Mouse (Mus musculus): ENCODE data around the gene Ubox5. TPM values are rescaled to one million over a fixed set of nuclear protein-coding genes. Genes with fewer than 3 reads are reported as not detected.
A peak's percentile ranks its signal among the peaks of the same experiment; 100 is the strongest.
"Not testable (repeated sequence)": the region's sequence is repeated elsewhere in the genome, so short reads cannot be mapped to it uniquely, and the experiment has no call there.

Ubox5 gene
- total RNA-seq, 2 experiments from 2014 or later: 9.2 to 9.7 TPM

DNA sequence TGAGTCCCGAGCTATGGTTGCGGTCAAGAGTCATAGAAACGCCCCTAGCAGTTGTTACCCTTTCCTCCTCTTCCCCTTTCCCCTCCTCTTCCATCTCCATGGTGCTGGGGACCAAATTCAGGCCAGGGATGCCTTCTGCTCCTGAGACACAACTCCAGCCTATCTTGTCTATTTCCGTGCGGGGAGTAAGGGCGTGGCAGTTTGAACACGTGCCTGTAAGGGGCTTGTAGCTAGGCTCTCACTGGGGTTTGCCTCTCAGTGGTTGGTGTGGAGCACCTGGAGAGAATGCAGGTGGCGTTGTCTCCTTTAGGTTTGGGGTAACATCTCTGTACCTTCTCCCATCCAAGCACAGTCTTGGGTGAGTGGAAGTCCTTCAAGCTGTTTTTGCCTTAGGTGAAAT, 50.0 kb downstream of the Ubox5 start:
- no peak for DNase-seq (ENCODE audit: extremely low spot score in 1 of 2, low spot score in 1 of 2)

DNA sequence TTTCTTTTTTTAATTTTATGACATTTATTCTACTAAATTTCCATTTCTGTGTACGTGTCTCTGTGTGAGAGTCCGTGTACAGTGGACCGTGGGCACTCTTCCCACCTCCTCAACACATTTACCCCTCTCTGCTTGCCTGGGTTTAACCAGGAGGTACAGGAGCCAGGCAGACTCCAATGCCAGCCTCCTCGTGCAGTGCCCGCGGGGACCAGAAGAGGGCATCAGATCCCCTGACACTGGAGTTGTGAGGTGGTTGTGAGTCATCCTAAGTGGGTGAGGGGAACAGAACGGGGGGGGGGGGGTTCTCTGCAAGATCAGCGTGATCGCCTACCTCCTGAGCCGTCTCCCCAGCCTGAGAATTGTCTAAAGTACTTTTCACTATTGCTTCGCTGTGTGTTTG, 51.7 kb downstream of the Ubox5 start:
- peak; percentile 60 to 78 for DNase-seq (ENCODE audit: extremely low spot score in 1 of 2, low spot score in 1 of 2)

- DNase-seq (ENCODE audit: extremely low spot score in 1 of 2, low spot score in 1 of 2): no peak
Measured at GRCm38 (mm10) chr2:130577632-130578031, 52.2 kb downstream of the Ubox5 start.

- no peak for DNase-seq (ENCODE audit: extremely low spot score in 1 of 2, low spot score in 1 of 2)
Measured at GRCm38 (mm10) chr2:130577021-130577420, 52.8 kb downstream of the Ubox5 start.

DNA sequence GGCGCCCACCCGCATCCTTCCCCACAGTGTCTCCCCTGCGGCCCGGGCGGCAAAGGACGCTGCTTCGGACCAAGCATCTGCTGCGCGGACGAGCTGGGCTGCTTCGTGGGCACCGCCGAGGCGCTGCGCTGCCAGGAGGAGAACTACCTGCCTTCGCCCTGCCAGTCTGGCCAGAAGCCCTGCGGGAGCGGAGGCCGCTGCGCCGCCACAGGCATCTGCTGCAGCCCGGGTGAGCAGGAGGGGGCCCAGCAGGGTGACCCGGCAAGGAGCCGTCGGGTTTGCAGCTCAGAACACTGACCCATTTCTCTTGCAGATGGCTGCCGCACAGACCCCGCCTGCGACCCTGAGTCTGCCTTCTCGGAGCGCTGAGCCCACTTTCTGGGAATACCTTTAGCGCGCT, 53.3 kb downstream of the Ubox5 start:
- not testable (repeated sequence) for DNase-seq (ENCODE audit: extremely low spot score in 1 of 2, low spot score in 1 of 2)

DNA sequence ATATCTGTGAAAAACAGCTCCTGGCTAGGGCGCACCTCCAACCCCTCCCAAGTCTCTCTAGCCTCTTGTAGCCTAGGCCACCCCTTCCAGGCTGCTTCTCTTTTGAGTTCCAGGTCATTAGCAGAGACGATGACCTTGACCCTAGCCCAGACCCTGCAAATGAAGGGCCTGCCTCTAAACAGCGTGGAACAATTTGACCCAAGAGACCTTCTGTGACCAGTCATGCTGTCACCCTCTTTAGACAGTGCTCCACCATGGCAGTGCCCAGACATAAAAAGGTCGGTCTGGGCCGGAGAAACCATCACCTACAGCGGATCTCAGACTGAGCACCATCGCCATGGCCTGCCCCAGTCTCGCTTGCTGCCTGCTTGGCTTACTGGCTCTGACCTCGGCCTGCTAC, 54.0 kb downstream of the Ubox5 start, which contains the start of gene Oxt:
Gene Oxt (plus strand): TSS at position 301 of the 400 bp plus-strand sequence.
- no peak for DNase-seq (ENCODE audit: extremely low spot score in 1 of 2, low spot score in 1 of 2)

GRCm38 (mm10) chr2:130574960-130575359, 54.9 kb downstream of the Ubox5 start:
- DNase-seq (ENCODE audit: extremely low spot score in 1 of 2, low spot score in 1 of 2): no peak

DNA sequence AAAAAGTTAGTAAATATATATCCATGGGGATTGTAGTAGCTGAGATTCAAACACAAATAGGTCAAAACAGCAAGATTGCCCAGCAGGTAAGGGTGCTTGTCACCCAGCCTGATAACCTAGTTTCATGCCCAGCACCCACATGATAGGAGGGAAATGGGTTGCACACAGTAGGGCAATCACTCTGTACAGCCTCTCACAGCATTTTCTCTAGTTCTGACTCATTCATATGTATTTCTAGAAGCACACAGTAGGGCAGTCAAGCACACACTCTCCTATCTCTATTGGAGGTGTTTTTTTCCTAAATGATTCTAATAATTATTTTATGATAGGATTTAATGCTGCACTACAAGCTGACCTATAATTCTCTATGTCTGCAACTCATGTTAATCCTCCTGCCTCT, 59.9 kb downstream of the Ubox5 start:
- no peak for DNase-seq (ENCODE audit: extremely low spot score in 1 of 2, low spot score in 1 of 2)

- DNase-seq (ENCODE audit: extremely low spot score in 1 of 2, low spot score in 1 of 2): no peak
Measured at GRCm38 (mm10) chr2:130568921-130569320, 60.9 kb downstream of the Ubox5 start.

- no peak for DNase-seq (ENCODE audit: extremely low spot score in 1 of 2, low spot score in 1 of 2)
Measured at GRCm38 (mm10) chr2:130564983-130565382, 64.9 kb downstream of the Ubox5 start.

DNA sequence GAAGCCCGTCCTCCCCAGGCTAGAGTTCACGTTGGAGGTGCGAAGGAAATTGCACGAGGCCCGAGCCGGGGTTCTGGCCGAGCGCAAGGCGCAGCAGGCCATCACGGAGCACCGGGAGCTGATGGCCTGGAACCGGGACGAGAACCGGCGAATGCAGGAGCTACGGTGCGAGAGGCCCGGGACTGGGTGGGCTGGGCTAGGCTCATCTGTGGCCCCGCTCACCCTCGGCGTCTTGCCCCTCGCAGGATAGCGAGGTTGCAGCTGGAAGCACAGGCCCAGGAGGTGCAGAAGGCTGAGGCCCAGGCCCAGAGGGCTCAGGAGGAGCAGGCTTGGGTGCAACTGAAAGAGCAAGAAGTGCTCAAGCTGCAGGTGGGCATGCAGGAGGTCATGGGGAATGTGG, 65.8 kb downstream of the Ubox5 start:
- DNase-seq (ENCODE audit: extremely low spot score in 1 of 2, low spot score in 1 of 2): no peak

DNA sequence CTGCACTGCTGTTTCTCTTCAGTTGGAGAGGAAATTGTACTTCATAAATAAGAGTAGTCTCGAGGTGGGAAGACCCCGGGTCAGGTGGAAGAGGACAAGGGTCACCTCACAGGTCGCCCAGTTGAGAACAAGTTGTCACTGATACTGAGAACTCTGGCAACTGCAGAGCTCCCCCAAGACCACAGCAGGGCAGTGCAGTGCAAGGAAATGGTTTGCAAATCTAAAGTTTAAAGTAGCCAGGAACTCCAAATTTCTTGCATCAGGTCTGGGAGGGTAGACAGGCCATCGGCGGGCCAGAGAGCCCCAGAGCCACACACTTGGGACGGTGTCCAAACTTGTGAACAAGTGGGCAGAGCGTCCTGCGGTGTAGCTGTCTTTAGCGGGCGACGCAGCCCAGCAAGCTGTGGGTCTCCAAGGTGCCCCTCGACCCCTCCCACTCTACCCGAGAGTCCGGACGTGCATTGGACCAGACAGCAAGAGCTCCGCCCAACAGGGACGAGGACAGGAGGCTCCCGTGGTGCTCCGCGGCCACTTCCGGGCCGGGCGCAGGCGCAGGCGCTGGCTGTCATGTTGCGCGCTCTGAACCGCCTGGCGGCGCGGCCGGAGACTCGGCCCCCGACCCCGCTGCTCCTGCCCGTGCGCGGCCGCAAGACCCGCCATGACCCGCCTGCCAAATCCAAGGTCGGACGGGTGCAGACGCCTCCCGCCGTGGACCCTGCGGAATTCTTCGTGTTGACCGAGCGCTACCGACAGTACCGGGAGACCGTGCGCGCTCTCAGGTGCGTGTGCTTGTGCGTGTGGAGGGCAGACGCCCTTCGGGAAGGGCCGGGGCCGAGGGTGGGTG, 66.4 kb downstream of the Ubox5 start, which contains the start of gene Mrps26:
Gene Mrps26 (plus strand): TSS at position 531 of the 844 bp plus-strand sequence.
- DNase-seq (ENCODE audit: extremely low spot score in 1 of 2, low spot score in 1 of 2): peak; percentile 84 to 85

- DNase-seq (ENCODE audit: extremely low spot score in 1 of 2, low spot score in 1 of 2): no peak
Measured at GRCm38 (mm10) chr2:130558015-130558414, 71.8 kb downstream of the Ubox5 start.

DNA sequence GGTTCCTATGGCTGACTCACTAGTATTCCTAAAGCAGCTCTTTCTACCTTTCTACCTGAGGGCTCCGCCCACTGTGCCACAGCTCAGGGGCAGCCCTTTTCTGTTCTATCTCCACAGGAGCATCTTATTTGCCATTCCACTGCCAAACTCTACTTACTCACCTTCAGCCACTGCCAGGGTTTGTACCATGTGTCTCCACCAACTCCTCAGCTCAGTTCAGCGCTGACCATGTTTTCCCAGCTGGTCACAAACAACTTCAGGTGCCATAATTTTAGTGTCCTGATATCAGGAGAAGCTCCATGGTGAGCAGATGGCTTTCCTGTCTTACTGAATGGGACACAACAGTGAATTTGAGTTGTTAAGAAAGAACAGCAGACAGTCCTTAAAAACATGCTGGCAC, 72.4 kb downstream of the Ubox5 start:
- no peak for DNase-seq (ENCODE audit: extremely low spot score in 1 of 2, low spot score in 1 of 2)

DNA sequence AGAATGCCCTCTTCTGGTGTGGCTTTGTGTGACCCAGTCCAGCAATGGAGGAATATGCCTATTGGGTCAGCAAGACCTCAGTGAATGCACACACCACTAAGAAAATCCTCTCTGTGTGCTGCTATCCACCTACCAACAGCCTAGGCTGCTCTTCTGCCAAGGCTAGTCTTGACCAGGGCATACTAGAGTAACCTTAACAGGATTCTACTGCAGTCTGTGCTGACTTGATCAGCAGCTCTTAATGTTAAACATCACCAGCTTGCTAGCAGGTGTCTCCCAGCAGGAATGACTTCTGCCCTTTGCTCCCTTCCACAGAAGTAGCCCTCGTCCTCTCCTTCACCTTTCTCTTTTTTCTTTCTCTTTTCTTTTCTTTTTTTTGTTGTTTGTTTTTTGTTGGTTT, 73.5 kb downstream of the Ubox5 start:
- DNase-seq (ENCODE audit: extremely low spot score in 1 of 2, low spot score in 1 of 2): no peak

GRCm38 (mm10) chr2:130554841-130555240, 75.0 kb downstream of the Ubox5 start:
- no peak for DNase-seq (ENCODE audit: extremely low spot score in 1 of 2, low spot score in 1 of 2)

GRCm38 (mm10) chr2:130546957-130547356, 82.9 kb downstream of the Ubox5 start:
- DNase-seq (ENCODE audit: extremely low spot score in 1 of 2, low spot score in 1 of 2): no peak

GRCm38 (mm10) chr2:130540266-130540665, 89.6 kb downstream of the Ubox5 start:
- no peak for DNase-seq (ENCODE audit: extremely low spot score in 1 of 2, low spot score in 1 of 2)

All from layer of hippocampus, postnatal 25 days (tissue).